Mouse (Mus musculus) hindbrain, embryonic 11.5 days (tissue): Measurements from ENCODE around the gene Trpc4ap. TPM values are rescaled to one million over a fixed set of nuclear protein-coding genes. Genes with fewer than 3 reads are reported as not detected.
A peak's percentile ranks its signal among the peaks of the same experiment; 100 is the strongest.

Experiments used
- ATAC-seq: fragments of 200-750 bp; cut with Nextera tagmentation; 2 replicates; pipeline ENCODE4 v1.8.0; 2017; ENCODE audit warnings: mild to moderate bottlenecking, moderate TSS enrichment, moderate library complexity; ENCODE audit not compliant: low FRiP score
- DNase-seq: peaks from one replicate; pipeline ENCODE4 v3.0.0-alpha.2; 2015; ENCODE audit warnings: low spot score
- H3K27ac ChIP-seq: fragments of 300-500 bp; sonication (generic); 2 replicates; pipeline ENCODE4 v1.5.1; 2014; ENCODE audit warnings: mild to moderate bottlenecking, low read depth, low read length
- H3K27me3 ChIP-seq: fragments of 300-500 bp; sonication (generic); 2 replicates; pipeline ENCODE4 v1.6.1; 2014; ENCODE audit warnings: mild to moderate bottlenecking, low read length, moderate library complexity, mixed read lengths; ENCODE audit not compliant: control insufficient read depth, insufficient read depth
- H3K36me3 ChIP-seq: fragments of 300-500 bp; sonication (generic); 2 replicates; pipeline ENCODE4 v1.6.1; 2014; ENCODE audit warnings: mild to moderate bottlenecking, low read length, moderate library complexity, mixed read lengths; ENCODE audit not compliant: control insufficient read depth, insufficient read depth
- H3K4me1 ChIP-seq: fragments of 300-500 bp; sonication (generic); replicated peaks from 2 replicates; pipeline ENCODE4 v1.6.1; 2014; ENCODE audit warnings: low read length, mixed read lengths; ENCODE audit not compliant: control insufficient read depth, insufficient read depth
- H3K4me2 ChIP-seq: fragments of 300-500 bp; sonication (generic); replicated peaks from 2 replicates; pipeline ENCODE4 v1.6.1; 2014; ENCODE audit warnings: mild to moderate bottlenecking, low read depth, low read length
- H3K4me3 ChIP-seq: fragments of 300-500 bp; sonication (generic); 2 replicates; pipeline ENCODE4 v1.5.1; 2014; ENCODE audit warnings: low read depth, low read length
- H3K9ac ChIP-seq: fragments of 300-500 bp; sonication (generic); 2 replicates; pipeline ENCODE4 v1.6.1; 2014; ENCODE audit warnings: low read depth, low read length
- H3K9me3 ChIP-seq: fragments of 300-500 bp; sonication (generic); 2 replicates; pipeline ENCODE4 v1.6.1; 2016; ENCODE audit warnings: low read length; ENCODE audit not compliant: control insufficient read depth
- WGBS: fragments of 180-500 bp; shearing (Covaris S2); extraction: QIAGEN DNeasy Blood & Tissue Kit; methylation state at CpG from one replicate; pipeline ENCODE4 v1.1.7; 2014; 5-methylcytosine and 5-hydroxymethylcytosine counted together
- polyA plus RNA-seq: library from polyadenylated mRNA; unstranded; fragments of >200 nt; fragmentation: Nextera tagmentation; extraction: Ambion mirVana; gene quantifications from 2 replicates; pipeline ENCODE4 v1.2.1, GENCODE M21; 2014

Gene Trpc4ap
- polyA plus RNA-seq, 1 experiment from 2014 or later: 154 TPM

DNA sequence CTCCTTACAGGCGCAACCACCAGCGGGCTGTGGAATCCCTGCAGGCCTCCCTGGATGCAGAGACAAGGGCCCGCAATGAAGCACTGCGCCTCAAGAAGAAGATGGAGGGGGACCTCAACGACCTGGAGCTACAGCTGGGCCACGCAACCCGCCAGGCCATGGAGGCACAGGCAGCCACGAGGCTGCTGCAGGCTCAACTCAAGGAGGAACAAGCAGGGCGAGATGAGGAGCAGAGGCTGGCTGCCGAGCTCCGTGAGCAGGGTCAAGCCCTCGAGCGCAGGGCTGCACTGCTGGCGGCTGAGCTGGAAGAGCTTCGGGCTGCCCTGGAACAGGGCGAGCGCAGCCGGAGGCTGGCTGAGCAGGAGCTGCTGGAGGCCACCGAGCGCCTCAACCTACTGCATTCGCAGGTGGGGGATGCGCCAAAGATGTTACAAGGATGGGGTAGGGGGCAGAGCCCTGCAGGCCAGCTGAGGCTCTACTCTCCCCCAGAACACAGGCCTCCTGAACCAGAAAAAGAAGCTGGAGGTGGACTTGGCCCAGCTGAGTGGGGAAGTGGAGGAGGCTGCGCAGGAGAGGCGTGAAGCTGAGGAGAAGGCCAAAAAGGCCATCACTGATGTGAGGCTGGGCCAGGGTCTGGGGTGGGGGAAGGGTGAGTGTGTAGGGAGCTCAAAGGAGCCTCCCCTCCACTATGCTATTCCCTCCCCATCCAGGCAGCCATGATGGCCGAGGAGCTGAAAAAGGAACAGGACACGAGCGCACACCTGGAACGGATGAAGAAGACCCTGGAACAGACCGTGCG is 59.8 kb downstream of the Trpc4ap start:
- peaks cover 54% of the 10 kb centered on the region for H3K27me3 ChIP-seq
- no peak overlapping the region for H3K4me3 ChIP-seq
- no peak overlapping the region for H3K9ac ChIP-seq
- no peak for ATAC-seq
- peaks cover 5% of the 10 kb centered on the region for H3K4me1 ChIP-seq
- peak; percentile 8 for DNase-seq
- H3K9me3 ChIP-seq: no peaks in the 10 kb centered on the region
- H3K36me3 ChIP-seq: peaks cover 3% of the 10 kb centered on the region; the same call in 1 of the 2 replicates
- H3K27ac ChIP-seq: no peak overlapping the region
- WGBS: 69% methylated on average over 30 of the region's 30 CpGs
- no peak overlapping the region for H3K4me2 ChIP-seq

DNA sequence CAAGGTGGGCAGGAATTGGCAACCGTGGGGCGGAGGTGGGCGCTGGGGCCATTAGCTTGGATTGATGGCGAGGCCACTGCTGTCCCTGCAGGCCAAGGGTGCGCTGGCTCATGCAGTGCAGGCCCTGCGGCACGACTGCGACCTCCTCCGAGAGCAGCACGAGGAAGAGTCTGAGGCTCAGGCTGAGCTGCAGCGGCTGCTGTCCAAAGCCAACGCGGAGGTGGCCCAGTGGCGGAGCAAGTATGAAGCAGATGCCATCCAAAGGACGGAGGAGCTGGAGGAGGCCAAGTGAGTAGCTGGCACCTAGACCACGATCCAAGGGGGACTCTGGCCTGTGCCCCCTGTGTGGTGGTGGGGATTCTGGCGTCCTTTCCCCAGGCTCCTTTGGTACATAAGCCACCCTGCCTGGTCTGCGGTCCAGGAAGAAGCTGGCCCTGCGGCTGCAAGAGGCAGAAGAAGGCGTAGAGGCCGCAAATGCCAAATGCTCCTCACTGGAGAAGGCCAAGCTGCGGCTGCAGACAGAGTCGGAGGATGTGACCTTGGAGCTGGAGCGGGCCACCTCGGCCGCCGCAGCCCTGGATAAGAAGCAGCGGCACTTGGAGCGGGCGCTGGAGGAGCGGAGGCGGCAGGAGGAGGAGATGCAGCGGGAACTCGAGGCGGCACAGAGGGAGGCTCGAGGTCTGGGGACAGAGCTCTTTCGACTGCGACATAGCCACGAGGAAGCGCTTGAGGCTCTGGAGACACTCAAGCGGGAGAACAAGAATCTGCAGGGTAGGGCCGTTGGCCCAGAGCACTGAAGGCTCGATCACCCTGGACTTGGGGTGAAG is 61.4 kb downstream of the Trpc4ap start:
- Histone ChIP-seq H3K9me3 (no peaks in the 10 kb centered on the region), H3K27me3 (peaks cover 57% of the 10 kb centered on the region), H3K36me3 (peaks cover 3% of the 10 kb centered on the region; the same call in 1 of the 2 replicates), H3K27ac (no peak overlapping the region), H3K4me2 (no peak overlapping the region), H3K4me3 (no peak overlapping the region), H3K4me1 (peaks cover 11% of the 10 kb centered on the region), H3K9ac (no peak overlapping the region; the same call in 1 of the 2 replicates)
- ATAC-seq (no peak), DNase-seq (peak; percentile 49)
- WGBS: 14% methylated on average over 43 of the region's 43 CpGs

DNA sequence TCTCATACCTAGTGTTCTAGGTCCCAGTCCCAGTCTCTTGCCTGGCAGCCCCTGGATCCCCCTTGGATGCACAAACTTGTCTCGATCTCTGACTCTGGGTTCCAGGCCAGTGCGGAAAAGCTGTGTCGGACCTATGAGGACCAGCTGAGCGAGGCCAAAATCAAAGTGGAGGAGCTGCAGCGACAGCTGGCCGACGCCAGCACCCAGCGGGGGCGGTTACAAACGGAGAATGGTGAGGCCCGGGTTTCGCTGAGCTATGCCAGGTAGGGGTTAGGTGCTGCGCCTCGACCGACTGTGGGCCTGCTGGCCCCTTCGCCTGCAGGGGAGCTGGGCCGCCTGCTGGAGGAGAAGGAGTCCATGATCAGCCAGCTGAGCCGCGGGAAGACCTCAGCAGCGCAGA is 62.0 kb downstream of the Trpc4ap start:
- WGBS: 15% methylated on average over 20 of the region's 20 CpGs
- ATAC-seq (no peak), DNase-seq (peak; percentile 46)
- Histone ChIP-seq H3K27me3 (peaks cover 57% of the 10 kb centered on the region), H3K9me3 (no peaks in the 10 kb centered on the region), H3K9ac (no peak overlapping the region), H3K4me3 (no peak overlapping the region), H3K27ac (no peak overlapping the region), H3K36me3 (peaks cover 3% of the 10 kb centered on the region; the same call in 1 of the 2 replicates), H3K4me1 (peaks cover 11% of the 10 kb centered on the region), H3K4me2 (no peak overlapping the region)

GRCm38 (mm10) chr2:155629231-155629661 is 62.9 kb downstream of the Trpc4ap start:
- peak; percentile 64 for DNase-seq
- WGBS: 1% methylated on average over 35 of the region's 35 CpGs
- H3K27ac ChIP-seq: no peak overlapping the region
- no peaks in the 10 kb centered on the region for H3K36me3 ChIP-seq
- peak overlapping the region; percentile 29; the same call in 1 of the 2 replicates for H3K9ac ChIP-seq
- no peak for ATAC-seq
- peak overlapping the region; percentile 21 for H3K4me3 ChIP-seq
- no peaks in the 10 kb centered on the region for H3K9me3 ChIP-seq
- H3K4me1 ChIP-seq: peaks cover 11% of the 10 kb centered on the region
- peak overlapping the region; percentile 47 for H3K4me2 ChIP-seq
- H3K27me3 ChIP-seq: peaks cover 57% of the 10 kb centered on the region

- Histone ChIP-seq H3K36me3 (no peaks in the 10 kb centered on the region), H3K9me3 (no peaks in the 10 kb centered on the region), H3K9ac (no peak overlapping the region), H3K4me2 (no peak overlapping the region), H3K27me3 (peaks cover 57% of the 10 kb centered on the region), H3K4me1 (peaks cover 11% of the 10 kb centered on the region), H3K4me3 (no peak overlapping the region), H3K27ac (no peak overlapping the region)
- WGBS: 69% methylated on average over 13 of the region's 13 CpGs
- DNase-seq: no peak
- no peak for ATAC-seq
Measured at GRCm38 (mm10) chr2:155628519-155628918, 63.7 kb downstream of the Trpc4ap start.

GRCm38 (mm10) chr2:155628112-155628511 is 64.1 kb downstream of the Trpc4ap start:
- Histone ChIP-seq H3K4me3 (no peak overlapping the region), H3K4me2 (no peak overlapping the region), H3K36me3 (no peaks in the 10 kb centered on the region), H3K4me1 (peaks cover 11% of the 10 kb centered on the region), H3K9me3 (no peaks in the 10 kb centered on the region), H3K27ac (no peak overlapping the region), H3K9ac (no peak overlapping the region), H3K27me3 (peaks cover 57% of the 10 kb centered on the region)
- no peak for DNase-seq
- 81% methylated on average over 9 of the region's 9 CpGs for WGBS
- ATAC-seq: no peak

- Histone ChIP-seq H3K36me3 (no peaks in the 10 kb centered on the region), H3K9me3 (no peaks in the 10 kb centered on the region), H3K4me3 (no peak overlapping the region), H3K9ac (no peak overlapping the region), H3K4me2 (no peak overlapping the region), H3K27me3 (peaks cover 49% of the 10 kb centered on the region), H3K4me1 (peaks cover 11% of the 10 kb centered on the region), H3K27ac (no peak overlapping the region)
- DNase-seq (peak; percentile 92), ATAC-seq (peak; percentile 28; the same call in 1 of the 2 replicates)
- WGBS: 44% methylated on average over 21 of the region's 21 CpGs
Measured at GRCm38 (mm10) chr2:155627030-155627738, 65.0 kb downstream of the Trpc4ap start.

- Histone ChIP-seq H3K4me2 (0 out of 2 replicates have a peak overlapping the region, but pooled peaks have one; percentile 3), H3K36me3 (no peaks in the 10 kb centered on the region), H3K27me3 (peaks cover 40% of the 10 kb centered on the region), H3K4me3 (no peak overlapping the region), H3K4me1 (peaks cover 11% of the 10 kb centered on the region), H3K27ac (no peak overlapping the region), H3K9me3 (no peaks in the 10 kb centered on the region), H3K9ac (no peak overlapping the region)
- DNase-seq (peak; percentile 13), ATAC-seq (no peak)
- WGBS: 46% methylated on average over 15 of the region's 15 CpGs
Measured at GRCm38 (mm10) chr2:155626277-155626676, 65.9 kb downstream of the Trpc4ap start.
